In the genomic region with DNA sequence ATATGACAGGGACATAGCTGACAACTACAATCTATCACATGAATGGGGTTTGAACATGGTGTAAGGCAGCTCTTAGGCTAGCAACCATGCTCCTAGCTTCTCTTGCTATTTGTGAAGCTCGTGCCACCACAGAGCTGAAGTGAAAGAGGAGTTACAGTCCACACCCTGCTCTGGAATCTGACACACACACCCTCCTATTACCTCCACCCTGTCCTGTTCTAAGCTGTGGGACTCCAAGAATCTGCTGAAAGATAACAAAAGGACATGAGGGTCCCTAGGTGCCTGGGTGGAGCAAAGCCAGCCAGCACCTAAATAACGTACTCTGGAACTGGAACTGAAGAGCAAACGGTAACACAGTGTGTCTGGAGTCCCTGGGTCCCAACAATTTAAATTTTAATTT, we compare ENCODE assay signal across 19 mouse cellular contexts. TPM values are rescaled to one million over a fixed set of nuclear protein-coding genes. Genes with fewer than 3 reads are reported as not detected.
DNase-seq lines count a peak whose midpoint lies in the region; ATAC-seq and TF ChIP-seq lines count a peak whose summit lies in the region.
"Had no signal": no experiment of that assay in that cellular context is flagged by ENCODE, and none has a peak within 500 bp of the region (broad histone marks: within the 10 kb centered on the region; RNA-seq: fewer than 3 reads in every experiment).

No protein-coding gene starts in this region.

- H3K4me1 ChIP-seq in MEL (ENCODE audit: control insufficient read depth in 1 of 2, insufficient read depth in 2 of 2, low read length in 2 of 2): peaks cover 9 to 32% of the 10 kb centered on the region in 2 experiments
- H3K4me1 ChIP-seq in intestine, embryonic 15.5 days (replicated peaks): 0 out of 2 replicates have a peak, but pooled peaks cover 2% of the 10 kb centered on the region
- H3K4me1 ChIP-seq in liver, postnatal 0 days (ENCODE audit: insufficient read depth): peaks cover 25% of the 10 kb centered on the region
- peaks cover under 1% of the 10 kb centered on the region; the same call in 1 of the 2 replicates for H3K4me1 ChIP-seq in midbrain, embryonic 10.5 days
- H3K4me1 ChIP-seq: forebrain, embryonic 12.5 days; limb, embryonic 15.5 days had no signal

- no peaks in the 10 kb centered on the region for H3K79me2 ChIP-seq in MEL (ENCODE audit: control insufficient read depth, insufficient read depth, low read length, poor library complexity)

- TF ChIP-seq EP300 in MEL (IDR thresholded peaks at IDR 0.05; ENCODE audit: low read depth in 1 of 2, low read length in 2 of 2): no peak
- peak; percentile 92 for TF ChIP-seq EP300 in liver, postnatal 0 days (IDR thresholded peaks at IDR 0.05; ENCODE audit: low read depth)

- 0 out of 2 replicates have a peak overlapping the region, but pooled peaks have one; percentile 16 for H3K27ac ChIP-seq in MEL (ENCODE audit: control insufficient read depth, low read depth, low read length)
- no peak overlapping the region for H3K27ac ChIP-seq in intestine, embryonic 15.5 days
- peak overlapping the region; percentile 56 for H3K27ac ChIP-seq in liver, postnatal 0 days (ENCODE audit: low read depth)
- H3K27ac ChIP-seq in midbrain, embryonic 10.5 days (replicated peaks): no peak overlapping the region
- H3K27ac ChIP-seq: forebrain, embryonic 12.5 days; hindbrain, postnatal 0 days; limb, embryonic 15.5 days had no signal

- peak; percentile 91 for DNase-seq in ES-CJ7 (ENCODE audit: low read depth, low spot score)
- peak; percentile 38 for DNase-seq in MEL (ENCODE audit: low read depth, low spot score)
- peak; percentile 21 for DNase-seq in liver, postnatal 0 days
- DNase-seq in gastrocnemius, postnatal 25 days: no peak
- no peak for DNase-seq in midbrain, embryonic 10.5 days (ENCODE audit: low spot score)
- DNase-seq in right cerebral cortex, postnatal 14 days: no peak
- no peak for DNase-seq in cerebellum, adult 11-12 months
- DNase-seq: cerebellum, adult 2 months; gastrocnemius, postnatal 14 days; heart, postnatal 10 days; kidney, postnatal 25 days; layer of hippocampus, postnatal 36 days; midbrain, embryonic 14.5 days; thymus, adult 2 months had no signal

- no peaks in the 10 kb centered on the region for H3K27me3 ChIP-seq in MEL (ENCODE audit: control insufficient read depth in 1 of 2, insufficient read depth in 2 of 2, low read length in 2 of 2)
- H3K27me3 ChIP-seq in intestine, embryonic 15.5 days (replicated peaks): no peaks in the 10 kb centered on the region
- H3K27me3 ChIP-seq in liver, postnatal 0 days (ENCODE audit: insufficient read depth, low read length): no peaks in the 10 kb centered on the region
- no peaks in the 10 kb centered on the region for H3K27me3 ChIP-seq in midbrain, embryonic 10.5 days (ENCODE audit: low read depth, poor library complexity, severe bottlenecking)
- H3K27me3 ChIP-seq: CH12.LX; forebrain, embryonic 12.5 days; limb, embryonic 15.5 days had no signal

- TF ChIP-seq POLR2A in MEL (IDR thresholded peaks at IDR 0.05; ENCODE audit: control insufficient read depth in 1 of 2, insufficient read depth in 1 of 2, low read depth in 1 of 2, low read length in 2 of 2, poor library complexity in 1 of 2): no peak

- H3K36me3 ChIP-seq in MEL (ENCODE audit: control insufficient read depth in 1 of 2, insufficient read depth in 2 of 2, low read length in 2 of 2): peaks cover 0 to 23% of the 10 kb centered on the region in 2 experiments; a peak in 2 of 4 replicates
- no peaks in the 10 kb centered on the region for H3K36me3 ChIP-seq in intestine, embryonic 15.5 days
- no peaks in the 10 kb centered on the region for H3K36me3 ChIP-seq in liver, postnatal 0 days (replicated peaks; ENCODE audit: insufficient read depth, low read length)
- no peaks in the 10 kb centered on the region for H3K36me3 ChIP-seq in midbrain, embryonic 10.5 days
- H3K36me3 ChIP-seq: forebrain, embryonic 12.5 days; limb, embryonic 15.5 days had no signal

- no peak for TF ChIP-seq CTCF in MEL (IDR thresholded peaks at IDR 0.05 in 2 of 3, conservative IDR thresholded peaks at IDR 0.05 in 1 of 3; ENCODE audit: control insufficient read depth in 1 of 3, insufficient read depth in 1 of 3, low read depth in 2 of 3, low read length in 3 of 3, poor library complexity in 1 of 3, severe bottlenecking in 1 of 3)
- TF ChIP-seq CTCF in liver, postnatal 0 days (IDR thresholded peaks at IDR 0.05; ENCODE audit: low read depth): no peak

- H3K4me3 ChIP-seq in MEL (ENCODE audit: control insufficient read depth in 1 of 2, insufficient read depth in 1 of 2, low read depth in 2 of 2, low read length in 2 of 2): no peak overlapping the region
- H3K4me3 ChIP-seq in intestine, embryonic 15.5 days (replicated peaks): no peak overlapping the region
- H3K4me3 ChIP-seq in liver, postnatal 0 days (ENCODE audit: low read depth, low read length): no peak overlapping the region
- no peak overlapping the region for H3K4me3 ChIP-seq in midbrain, embryonic 10.5 days
- H3K4me3 ChIP-seq: forebrain, embryonic 12.5 days; limb, embryonic 15.5 days had no signal

- no peaks in the 10 kb centered on the region for H3K9me3 ChIP-seq in MEL (replicated peaks; ENCODE audit: insufficient read depth, low read length)
- no peaks in the 10 kb centered on the region for H3K9me3 ChIP-seq in intestine, embryonic 15.5 days
- H3K9me3 ChIP-seq in liver, postnatal 0 days (ENCODE audit: low read length): no peaks in the 10 kb centered on the region
- no peaks in the 10 kb centered on the region for H3K9me3 ChIP-seq in midbrain, embryonic 10.5 days (replicated peaks)
- H3K9me3 ChIP-seq: forebrain, embryonic 12.5 days; limb, embryonic 15.5 days had no signal

- peak; percentile 82 for ATAC-seq in intestine, embryonic 15.5 days
- peak; percentile 91 for ATAC-seq in liver, postnatal 0 days
- ATAC-seq: hindbrain, postnatal 0 days had no signal

- no peak for TF ChIP-seq RAD21 in MEL (IDR thresholded peaks at IDR 0.05; ENCODE audit: low read depth, low read length)

- no peak overlapping the region for H3K4me2 ChIP-seq in intestine, embryonic 15.5 days (replicated peaks)
- peak overlapping the region; percentile 48 for H3K4me2 ChIP-seq in liver, postnatal 0 days (ENCODE audit: low read depth, low read length)
- H3K4me2 ChIP-seq: forebrain, embryonic 12.5 days; limb, embryonic 15.5 days had no signal

- no peak overlapping the region for H3K9ac ChIP-seq in MEL (ENCODE audit: control insufficient read depth, low read depth, low read length, poor library complexity, severe bottlenecking)
- H3K9ac ChIP-seq in intestine, embryonic 15.5 days: no peak overlapping the region
- peak overlapping the region; percentile 18; the same call in 1 of the 2 replicates for H3K9ac ChIP-seq in liver, postnatal 0 days (replicated peaks)
- H3K9ac ChIP-seq: forebrain, embryonic 12.5 days; limb, embryonic 15.5 days had no signal

- 51% methylated on average over 3 of the region's 3 CpGs for WGBS in intestine, embryonic 15.5 days
- WGBS in liver, postnatal 0 days (ENCODE audit: insufficient replicate concordance): 53% methylated on average over 3 of the region's 3 CpGs
- WGBS in midbrain, embryonic 10.5 days: 86% methylated on average over 3 of the region's 3 CpGs

TF ChIP-seq in MEL, 35 proteins besides CTCF, POLR2A, EP300 and RAD21:
- TF ChIP-seq MYB (IDR thresholded peaks at IDR 0.05; ENCODE audit: low read depth, low read length) (no peak), MAX (IDR thresholded peaks at IDR 0.05; ENCODE audit: low read length) (no peak), JUND (IDR thresholded peaks at IDR 0.05; ENCODE audit: low read depth, low read length) (no peak), TCF12 (IDR thresholded peaks at IDR 0.05; ENCODE audit: low read depth, low read length) (no peak), ZNF384 (IDR thresholded peaks at IDR 0.05; ENCODE audit: low read depth, low read length) (no peak), E2F4 (IDR thresholded peaks at IDR 0.05; ENCODE audit: borderline replicate concordance, low read depth, low read length) (no peak), NELFE (IDR thresholded peaks at IDR 0.05; ENCODE audit: low read depth, low read length) (no peak), HCFC1 (IDR thresholded peaks at IDR 0.05; ENCODE audit: low read depth, low read length) (no peak), POLR2AphosphoS2 (IDR thresholded peaks at IDR 0.05; ENCODE audit: low read length) (no peak), TBP (IDR thresholded peaks at IDR 0.05; ENCODE audit: low read depth, low read length) (no peak), RCOR1 (IDR thresholded peaks at IDR 0.05; ENCODE audit: low read depth, low read length) (no peak), MAFK (IDR thresholded peaks at IDR 0.05; ENCODE audit: borderline replicate concordance, low read depth, low read length) (no peak)

RNA-seq across cellular contexts. Expression of a gene that starts 51.5 kb away (rescaled TPM):
- total RNA-seq in MEL (2012; rRNA removed): not detected in 2 replicates
- polyA plus RNA-seq in MEL (2012; ENCODE audit: insufficient read depth in 1 of 2, insufficient read length in 2 of 2, low read depth in 1 of 2, low replicate concordance in 2 of 2, missing spikeins in 1 of 2): not detected
- polyA plus RNA-seq in intestine, embryonic 15.5 days (2015; fragmentation: Nextera tagmentation; extraction: Ambion mirVana): 12.7 and 18.3 TPM in 2 replicates
- 37.4 and 45.7 TPM in 2 replicates for polyA plus RNA-seq in liver, postnatal 0 days (2015; fragmentation: Nextera tagmentation; extraction: Ambion mirVana)
- 1 to 10 TPM; 5.8 to 9.3 TPM for total RNA-seq in gastrocnemius, postnatal 25 days (2021)
- polyA plus RNA-seq in midbrain, embryonic 10.5 days (2016; fragmentation: Nextera tagmentation; extraction: Ambion mirVana): 0.73 and 2.2 TPM in 2 replicates
- total RNA-seq: CH12.LX had no signal

Comparison
In these comparisons a context has a peak if more than half of its experiments do, and no peak if none do; other contexts are left out.
1. DNase-seq: peak in ES-CJ7 (single experiment), MEL (single experiment) and liver, postnatal 0 days (single experiment); none in gastrocnemius, postnatal 25 days (single experiment), midbrain, embryonic 10.5 days (single experiment), right cerebral cortex, postnatal 14 days (single experiment) and cerebellum, adult 11-12 months (single experiment).
2. H3K27ac ChIP-seq: peak in MEL (single experiment) and liver, postnatal 0 days (single experiment); none in intestine, embryonic 15.5 days (single experiment) and midbrain, embryonic 10.5 days (single experiment).